In the genomic region with DNA sequence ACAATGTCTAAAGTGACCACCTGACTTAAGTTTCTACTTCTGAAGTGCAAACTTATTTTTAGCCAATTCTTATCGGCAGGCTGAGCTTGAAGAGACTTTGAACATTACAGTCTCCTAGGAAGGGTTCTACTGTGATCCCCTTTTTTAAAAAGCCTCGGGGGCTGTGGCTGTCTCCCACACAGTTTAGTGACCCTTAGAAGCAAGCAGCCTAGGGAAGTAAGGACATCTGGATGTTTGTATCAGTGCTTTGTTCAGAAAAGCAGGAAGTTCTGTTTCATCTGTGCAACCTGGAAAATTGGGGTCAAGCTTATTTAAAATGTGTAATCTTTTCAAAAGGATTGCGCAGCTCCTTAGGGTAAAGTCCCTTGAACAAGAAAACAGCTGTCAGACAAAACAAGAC, we compare ENCODE assay signal across 10 mouse cellular contexts. TPM values are rescaled to one million over a fixed set of nuclear protein-coding genes. Genes with fewer than 3 reads are reported as not detected.
DNase-seq lines count a peak whose midpoint lies in the region; ATAC-seq lines count a peak whose summit lies in the region.
"Had no signal": no experiment of that assay in that cellular context is flagged by ENCODE, and none has a peak within 500 bp of the region (broad histone marks: within the 10 kb centered on the region; RNA-seq: fewer than 3 reads in every experiment).

No protein-coding gene starts in this region.

- no peaks in the 10 kb centered on the region for H3K27me3 ChIP-seq in kidney, embryonic 15.5 days
- no peaks in the 10 kb centered on the region for H3K27me3 ChIP-seq in embryonic facial prominence, embryonic 11.5 days (ENCODE audit: control insufficient read depth, insufficient read depth, low read length)
- H3K27me3 ChIP-seq in heart, embryonic 15.5 days: no peaks in the 10 kb centered on the region
- H3K27me3 ChIP-seq in midbrain, embryonic 13.5 days: no peaks in the 10 kb centered on the region
- H3K27me3 ChIP-seq: megakaryocyte, embryonic 14.5 days had no signal

- H3K9me3 ChIP-seq in kidney, embryonic 15.5 days (replicated peaks): no peaks in the 10 kb centered on the region
- H3K9me3 ChIP-seq in embryonic facial prominence, embryonic 11.5 days (replicated peaks; ENCODE audit: control insufficient read depth, low read length): no peaks in the 10 kb centered on the region
- no peaks in the 10 kb centered on the region for H3K9me3 ChIP-seq in heart, embryonic 15.5 days (replicated peaks)
- H3K9me3 ChIP-seq in midbrain, embryonic 13.5 days: no peaks in the 10 kb centered on the region
- H3K9me3 ChIP-seq: megakaryocyte, embryonic 14.5 days had no signal

- ATAC-seq in kidney, embryonic 15.5 days (replicated peaks; ENCODE audit: low FRiP score): 0 out of 2 replicates have a peak, but pooled peaks have one; percentile 29
- ATAC-seq in embryonic facial prominence, embryonic 11.5 days (replicated peaks; ENCODE audit: insufficient number of reproducible peaks, low FRiP score, low TSS enrichment, low read depth): no peak
- no peak for ATAC-seq in heart, embryonic 15.5 days (replicated peaks; ENCODE audit: insufficient number of reproducible peaks, insufficient read depth, low FRiP score, low read depth)
- ATAC-seq in midbrain, embryonic 13.5 days: no peak

- peaks cover 32% of the 10 kb centered on the region for H3K4me1 ChIP-seq in kidney, embryonic 15.5 days
- H3K4me1 ChIP-seq in embryonic facial prominence, embryonic 11.5 days (ENCODE audit: control insufficient read depth, insufficient read depth, low read length): no peaks in the 10 kb centered on the region
- H3K4me1 ChIP-seq in heart, embryonic 15.5 days (replicated peaks): peaks cover 21% of the 10 kb centered on the region
- H3K4me1 ChIP-seq in midbrain, embryonic 13.5 days (replicated peaks): peaks cover 11% of the 10 kb centered on the region
- H3K4me1 ChIP-seq: megakaryocyte, embryonic 14.5 days had no signal

- 12% methylated on average over 3 of the region's 3 CpGs for WGBS in kidney, embryonic 15.5 days
- 11% methylated on average over 3 of the region's 3 CpGs for WGBS in embryonic facial prominence, embryonic 11.5 days
- 24% methylated on average over 3 of the region's 3 CpGs for WGBS in heart, embryonic 15.5 days
- WGBS in midbrain, embryonic 13.5 days: 35% methylated on average over 3 of the region's 3 CpGs

- H3K4me3 ChIP-seq in kidney, embryonic 15.5 days (replicated peaks): peak overlapping the region; percentile 17; the same call in 1 of the 2 replicates
- H3K4me3 ChIP-seq in embryonic facial prominence, embryonic 11.5 days (ENCODE audit: low read depth, low read length): no peak overlapping the region
- H3K4me3 ChIP-seq in heart, embryonic 15.5 days: peak overlapping the region; percentile 5; the same call in 1 of the 2 replicates
- H3K4me3 ChIP-seq in midbrain, embryonic 13.5 days (replicated peaks): no peak overlapping the region
- H3K4me3 ChIP-seq: megakaryocyte, embryonic 14.5 days had no signal

- no peaks in the 10 kb centered on the region for H3K36me3 ChIP-seq in kidney, embryonic 15.5 days
- no peaks in the 10 kb centered on the region for H3K36me3 ChIP-seq in embryonic facial prominence, embryonic 11.5 days (replicated peaks; ENCODE audit: control insufficient read depth, insufficient read depth, low read depth, low read length)
- H3K36me3 ChIP-seq in heart, embryonic 15.5 days: no peaks in the 10 kb centered on the region
- no peaks in the 10 kb centered on the region for H3K36me3 ChIP-seq in midbrain, embryonic 13.5 days

- no peak for DNase-seq in kidney, postnatal 4 days
- DNase-seq in embryonic facial prominence, embryonic 11.5 days (ENCODE audit: low spot score): peak; percentile 36
- DNase-seq in cerebellum, postnatal 36 days: no peak
- DNase-seq in spleen, postnatal 36 days (ENCODE audit: low spot score in 2 of 2): no peak
- DNase-seq: adrenal gland, adult 2 months; thymus, postnatal 25 days had no signal

- H3K4me2 ChIP-seq in kidney, embryonic 15.5 days: peak overlapping the region; percentile 49
- H3K4me2 ChIP-seq in embryonic facial prominence, embryonic 11.5 days (ENCODE audit: low read depth, low read length): no peak overlapping the region
- peak overlapping the region; percentile 46 for H3K4me2 ChIP-seq in heart, embryonic 15.5 days
- H3K4me2 ChIP-seq in midbrain, embryonic 13.5 days (replicated peaks): peak overlapping the region; percentile 27

- no peak overlapping the region for H3K9ac ChIP-seq in kidney, embryonic 15.5 days
- H3K9ac ChIP-seq in embryonic facial prominence, embryonic 11.5 days (replicated peaks; ENCODE audit: low read length): no peak overlapping the region
- no peak overlapping the region for H3K9ac ChIP-seq in heart, embryonic 15.5 days
- H3K9ac ChIP-seq in midbrain, embryonic 13.5 days (replicated peaks): no peak overlapping the region; the same call in 1 of the 2 replicates

- peak overlapping the region; percentile 83 for H3K27ac ChIP-seq in kidney, embryonic 15.5 days
- no peak overlapping the region for H3K27ac ChIP-seq in embryonic facial prominence, embryonic 11.5 days (replicated peaks; ENCODE audit: low read depth, low read length)
- peak overlapping the region; percentile 56 for H3K27ac ChIP-seq in heart, embryonic 15.5 days
- H3K27ac ChIP-seq in midbrain, embryonic 13.5 days: peak overlapping the region; percentile 41; the same call in 1 of the 2 replicates

RNA-seq across cellular contexts. Expression of a gene that starts 12.6 kb away (rescaled TPM):
- polyA plus RNA-seq in kidney, embryonic 15.5 days (2015; fragmentation: Nextera tagmentation; extraction: Ambion mirVana): 66.6 and 67.2 TPM in 2 replicates
- 5.5 and 9.8 TPM in 2 replicates for polyA plus RNA-seq in embryonic facial prominence, embryonic 11.5 days (2014; fragmentation: Nextera tagmentation; extraction: Ambion mirVana)
- polyA plus RNA-seq in heart, embryonic 15.5 days (2015; fragmentation: Nextera tagmentation; extraction: Ambion mirVana): 12.5 and 16.2 TPM in 2 replicates
- 7.3 and 8.2 TPM in 2 replicates for polyA plus RNA-seq in midbrain, embryonic 13.5 days (2015; fragmentation: Nextera tagmentation; extraction: Ambion mirVana)

RNA-seq across cellular contexts. Expression of a gene that starts 37.0 kb away (rescaled TPM):
- 0.17 and 0.47 TPM in 2 replicates for polyA plus RNA-seq in kidney, embryonic 15.5 days (2015; fragmentation: Nextera tagmentation; extraction: Ambion mirVana)
- 0.36 TPM in 1 of 2 replicates, not detected in the other for polyA plus RNA-seq in embryonic facial prominence, embryonic 11.5 days (2014; fragmentation: Nextera tagmentation; extraction: Ambion mirVana)
- polyA plus RNA-seq in heart, embryonic 15.5 days (2015; fragmentation: Nextera tagmentation; extraction: Ambion mirVana): not detected in 2 replicates
- polyA plus RNA-seq in midbrain, embryonic 13.5 days (2015; fragmentation: Nextera tagmentation; extraction: Ambion mirVana): 0.20 TPM in 1 of 2 replicates, not detected in the other
- polyA plus RNA-seq: adrenal gland, adult 2 months had no signal

RNA-seq across cellular contexts. Expression of a gene that starts 49.6 kb away (rescaled TPM):
- polyA plus RNA-seq in kidney, embryonic 15.5 days (2015; fragmentation: Nextera tagmentation; extraction: Ambion mirVana): 0.03 TPM in 1 of 2 replicates, not detected in the other
- not detected in 2 replicates for polyA plus RNA-seq in embryonic facial prominence, embryonic 11.5 days (2014; fragmentation: Nextera tagmentation; extraction: Ambion mirVana)
- not detected in 2 replicates for polyA plus RNA-seq in heart, embryonic 15.5 days (2015; fragmentation: Nextera tagmentation; extraction: Ambion mirVana)
- polyA plus RNA-seq in midbrain, embryonic 13.5 days (2015; fragmentation: Nextera tagmentation; extraction: Ambion mirVana): 0.30 and 0.59 TPM in 2 replicates
- polyA plus RNA-seq: adrenal gland, adult 2 months had no signal

Comparison
In these comparisons a context has a peak if more than half of its experiments do, and no peak if none do; other contexts are left out.
1. H3K4me3 ChIP-seq: peak in kidney, embryonic 15.5 days (single experiment) and heart, embryonic 15.5 days (single experiment); none in embryonic facial prominence, embryonic 11.5 days (single experiment) and midbrain, embryonic 13.5 days (single experiment).